Mouse (Mus musculus): ENCODE results near the gene Snai1. TPM values are rescaled to one million over a fixed set of nuclear protein-coding genes. Genes with fewer than 3 reads are reported as not detected.

The Snai1 gene
- polyA plus RNA-seq, 1 experiment from 2014 or later: 5.8 TPM

- ATAC-seq: no peak
- WGBS: 47% methylated on average over 16 of the region's 16 CpGs
- H3K9me3 ChIP-seq: no peaks in the 10 kb centered on the region
- H3K27ac ChIP-seq: 0 out of 2 replicates have a peak overlapping the region, but pooled peaks have one; percentile 6
- H3K4me2 ChIP-seq (replicated peaks): no peak overlapping the region
- H3K36me3 ChIP-seq: no peaks in the 10 kb centered on the region
- peaks cover 42% of the 10 kb centered on the region for H3K4me1 ChIP-seq (replicated peaks)
- H3K27me3 ChIP-seq: peaks cover 33% of the 10 kb centered on the region
- H3K9ac ChIP-seq (replicated peaks): no peak overlapping the region
- H3K4me3 ChIP-seq (replicated peaks): no peak overlapping the region
These were observed 5.4 kb downstream of the Snai1 start for GRCm38 (mm10) chr2:167543121-167544003.

DNA sequence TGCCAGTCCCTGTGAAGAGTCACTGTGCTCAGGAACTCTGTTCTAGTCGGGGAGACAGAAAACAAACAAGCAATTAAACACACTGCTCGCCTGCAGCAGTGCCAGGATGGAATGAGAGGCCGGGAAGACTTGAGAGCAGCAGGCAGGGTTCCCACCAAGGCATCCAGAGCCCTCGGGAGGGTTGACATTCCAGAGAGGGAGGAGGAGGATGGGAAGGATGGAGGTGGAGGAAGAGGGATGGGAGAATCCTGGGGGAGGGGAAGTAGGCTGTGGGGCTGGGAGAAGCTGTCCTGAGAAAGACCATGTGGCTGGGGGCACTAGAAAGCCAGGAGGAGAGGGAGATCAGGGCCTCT lies 6.0 kb downstream of the Snai1 start:
- no peak overlapping the region for H3K27ac ChIP-seq
- H3K4me3 ChIP-seq (replicated peaks): no peak overlapping the region
- H3K4me2 ChIP-seq (replicated peaks): no peak overlapping the region
- H3K9ac ChIP-seq (replicated peaks): no peak overlapping the region
- no peak for ATAC-seq
- no peaks in the 10 kb centered on the region for H3K9me3 ChIP-seq
- H3K4me1 ChIP-seq (replicated peaks): peaks cover 37% of the 10 kb centered on the region
- WGBS: 20% methylated on average over 4 of the region's 4 CpGs
- H3K27me3 ChIP-seq: peaks cover 27% of the 10 kb centered on the region
- H3K36me3 ChIP-seq: no peaks in the 10 kb centered on the region

DNA sequence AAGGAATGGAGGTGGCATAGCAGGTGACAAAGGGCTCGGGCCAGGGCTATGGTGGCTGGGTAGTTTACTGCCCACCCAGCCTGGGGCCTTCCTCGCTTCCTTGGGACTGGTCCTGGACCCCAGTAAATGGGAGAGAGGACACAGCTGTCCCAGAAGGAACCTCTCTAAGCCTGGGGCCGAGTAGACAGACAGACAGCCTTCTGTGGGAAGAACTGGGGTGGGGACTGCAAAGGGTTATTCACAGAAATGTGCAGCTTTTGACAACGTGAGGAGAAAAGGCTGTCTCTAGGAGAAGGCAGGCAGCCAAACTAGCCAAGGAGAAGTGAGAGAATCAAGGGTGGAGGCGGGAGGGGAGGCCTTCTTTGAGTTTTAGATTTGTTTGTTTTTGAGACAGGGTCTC lies 6.5 kb downstream of the Snai1 start:
- WGBS: 75% methylated on average over 5 of the region's 5 CpGs
- H3K9ac ChIP-seq (replicated peaks): no peak overlapping the region
- no peak overlapping the region for H3K27ac ChIP-seq

GRCm38 (mm10) chr2:167546447-167547195 lies 8.6 kb downstream of the Snai1 start:
- no peak for ATAC-seq
- WGBS: 87% methylated on average over 18 of the region's 18 CpGs
- H3K4me1 ChIP-seq (replicated peaks): peaks cover 16% of the 10 kb centered on the region
- H3K36me3 ChIP-seq: no peaks in the 10 kb centered on the region
- H3K4me2 ChIP-seq (replicated peaks): no peak overlapping the region
- no peak overlapping the region for H3K9ac ChIP-seq (replicated peaks)
- no peak overlapping the region for H3K4me3 ChIP-seq (replicated peaks)
- H3K9me3 ChIP-seq: no peaks in the 10 kb centered on the region
- no peak overlapping the region for H3K27ac ChIP-seq
- H3K27me3 ChIP-seq: peaks cover 6% of the 10 kb centered on the region; the same call in 1 of the 2 replicates

More for the DNA sequence above, 6.5 kb downstream of the Snai1 start:
- Histone ChIP-seq H3K4me2 (replicated peaks) (no peak overlapping the region), H3K36me3 (no peaks in the 10 kb centered on the region), H3K4me1 (replicated peaks) (peaks cover 37% of the 10 kb centered on the region), H3K4me3 (replicated peaks) (no peak overlapping the region), H3K9me3 (no peaks in the 10 kb centered on the region), H3K27me3 (peaks cover 22% of the 10 kb centered on the region)
- ATAC-seq: no peak

DNA sequence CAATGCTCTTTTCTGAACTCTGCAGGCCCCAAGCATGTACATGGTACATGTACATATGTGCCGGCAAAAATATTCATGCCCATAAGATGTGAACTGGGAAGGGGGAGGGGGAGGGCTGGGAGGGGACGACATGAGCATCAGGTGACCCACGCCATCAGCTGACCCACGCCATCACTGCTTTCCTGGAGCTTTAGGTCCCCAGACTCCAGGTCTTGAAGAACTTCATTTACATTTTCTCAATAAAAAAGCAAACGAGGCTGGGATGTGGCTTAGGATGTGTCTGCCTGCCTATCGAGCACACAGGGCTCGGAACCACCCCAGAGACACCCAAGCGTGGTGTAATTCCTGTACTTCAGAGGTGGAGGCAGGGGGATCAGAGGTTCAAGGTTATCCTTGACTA lies 9.4 kb downstream of the Snai1 start:
- Histone ChIP-seq H3K9ac (replicated peaks) (no peak overlapping the region), H3K9me3 (no peaks in the 10 kb centered on the region), H3K4me1 (replicated peaks) (0 out of 2 replicates have a peak, but pooled peaks cover 15% of the 10 kb centered on the region), H3K27ac (no peak overlapping the region), H3K4me2 (replicated peaks) (no peak overlapping the region), H3K4me3 (replicated peaks) (no peak overlapping the region), H3K27me3 (no peaks in the 10 kb centered on the region; the same call in 1 of the 2 replicates), H3K36me3 (no peaks in the 10 kb centered on the region)
- ATAC-seq: no peak
- 74% methylated on average over 8 of the region's 8 CpGs for WGBS

- H3K4me3 ChIP-seq (replicated peaks): no peak overlapping the region
- no peak overlapping the region for H3K9ac ChIP-seq (replicated peaks)
- peaks cover 9% of the 10 kb centered on the region; the same call in 1 of the 2 replicates for H3K4me1 ChIP-seq (replicated peaks)
- ATAC-seq: no peak
- H3K36me3 ChIP-seq: no peaks in the 10 kb centered on the region
- no peak overlapping the region for H3K27ac ChIP-seq
- 91% methylated on average over 7 of the region's 7 CpGs for WGBS
- no peaks in the 10 kb centered on the region for H3K27me3 ChIP-seq
- H3K9me3 ChIP-seq: no peaks in the 10 kb centered on the region
- H3K4me2 ChIP-seq (replicated peaks): no peak overlapping the region
These were observed 11.0 kb downstream of the Snai1 start for GRCm38 (mm10) chr2:167548961-167549360.

- Histone ChIP-seq H3K4me2 (replicated peaks) (no peak overlapping the region), H3K27ac (no peak overlapping the region), H3K36me3 (no peaks in the 10 kb centered on the region), H3K4me1 (replicated peaks) (peaks cover 6% of the 10 kb centered on the region; the same call in 1 of the 2 replicates), H3K4me3 (replicated peaks) (no peak overlapping the region), H3K27me3 (no peaks in the 10 kb centered on the region), H3K9me3 (no peaks in the 10 kb centered on the region), H3K9ac (replicated peaks) (no peak overlapping the region)
- ATAC-seq: no peak
- WGBS: 81% methylated on average over 8 of the region's 8 CpGs
These were observed 12.4 kb downstream of the Snai1 start for GRCm38 (mm10) chr2:167550341-167550854.

- H3K4me3 ChIP-seq (replicated peaks): no peak overlapping the region
- no peaks in the 10 kb centered on the region for H3K9me3 ChIP-seq
These were observed 13.4 kb downstream of the Snai1 start for GRCm38 (mm10) chr2:167551342-167551920.

DNA sequence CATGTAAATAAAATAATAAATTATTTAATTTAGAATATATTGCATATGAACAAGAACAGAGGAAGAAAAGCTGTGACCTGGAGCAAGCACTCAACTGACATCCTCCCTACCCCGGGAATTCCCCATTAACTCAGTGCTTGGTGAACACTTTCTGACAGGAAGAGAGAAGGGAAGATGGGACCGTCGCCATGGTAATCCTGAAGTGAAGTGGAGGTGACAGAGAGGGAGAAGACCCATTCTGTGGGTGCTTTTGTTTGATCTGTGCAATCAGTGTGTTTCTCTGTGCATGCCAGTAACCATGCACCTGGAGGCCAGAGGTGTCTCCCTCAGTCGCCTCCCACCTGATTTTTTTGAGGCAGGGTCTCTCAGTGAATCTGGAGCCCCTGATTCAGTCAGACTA lies 14.3 kb downstream of the Snai1 start:
- H3K4me2 ChIP-seq (replicated peaks): no peak overlapping the region
- H3K27ac ChIP-seq: no peak overlapping the region
- H3K27me3 ChIP-seq: no peaks in the 10 kb centered on the region
- H3K9me3 ChIP-seq: no peaks in the 10 kb centered on the region
- H3K9ac ChIP-seq (replicated peaks): no peak overlapping the region
- H3K36me3 ChIP-seq: no peaks in the 10 kb centered on the region
- H3K4me1 ChIP-seq (replicated peaks): peaks cover 6% of the 10 kb centered on the region; the same call in 1 of the 2 replicates
- 88% methylated on average over 4 of the region's 4 CpGs for WGBS
- no peak overlapping the region for H3K4me3 ChIP-seq (replicated peaks)
- ATAC-seq: no peak

More at GRCm38 (mm10) chr2:167551342-167551920, 13.4 kb downstream of the Snai1 start:
- H3K27me3 ChIP-seq: no peaks in the 10 kb centered on the region
- peaks cover 6% of the 10 kb centered on the region; the same call in 1 of the 2 replicates for H3K4me1 ChIP-seq (replicated peaks)
- H3K27ac ChIP-seq: no peak overlapping the region
- 75% methylated on average over 8 of the region's 8 CpGs for WGBS
- no peak for ATAC-seq
- H3K36me3 ChIP-seq: no peaks in the 10 kb centered on the region
- H3K9ac ChIP-seq (replicated peaks): no peak overlapping the region
- no peak overlapping the region for H3K4me2 ChIP-seq (replicated peaks)

GRCm38 (mm10) chr2:167552927-167553402 lies 15.0 kb downstream of the Snai1 start:
- Histone ChIP-seq H3K27ac (no peak overlapping the region), H3K4me3 (replicated peaks) (no peak overlapping the region), H3K36me3 (no peaks in the 10 kb centered on the region), H3K27me3 (0 out of 2 replicates have a peak, but pooled peaks cover 1% of the 10 kb centered on the region), H3K9me3 (no peaks in the 10 kb centered on the region), H3K4me2 (replicated peaks) (no peak overlapping the region), H3K9ac (replicated peaks) (no peak overlapping the region), H3K4me1 (replicated peaks) (peaks cover 6% of the 10 kb centered on the region; the same call in 1 of the 2 replicates)
- ATAC-seq: no peak
- WGBS: 15% methylated on average over 11 of the region's 11 CpGs

DNA sequence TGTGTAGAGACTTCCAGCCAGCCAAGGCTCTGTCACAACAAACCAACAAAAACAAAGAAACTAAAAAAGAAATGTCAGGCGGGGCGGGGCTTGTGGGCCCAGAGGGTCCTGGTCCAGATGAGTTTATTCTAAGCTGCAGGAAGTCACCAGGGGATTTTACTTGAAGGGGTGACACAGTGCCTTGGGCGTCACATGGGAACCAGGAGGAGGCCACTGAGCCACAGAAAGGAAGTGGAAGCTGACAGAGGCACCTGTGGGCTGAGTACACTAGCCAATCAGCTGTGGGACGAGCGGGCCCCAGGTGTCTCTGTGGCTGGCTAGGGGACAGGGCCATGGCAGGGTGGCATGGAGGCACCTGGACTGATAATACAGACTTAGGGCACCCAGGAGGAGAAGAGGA lies 17.8 kb downstream of the Snai1 start:
- Histone ChIP-seq H3K9ac (replicated peaks) (no peak overlapping the region), H3K9me3 (no peaks in the 10 kb centered on the region), H3K4me1 (replicated peaks) (peaks cover 18% of the 10 kb centered on the region), H3K27me3 (peaks cover 24% of the 10 kb centered on the region), H3K4me3 (replicated peaks) (no peak overlapping the region), H3K36me3 (no peaks in the 10 kb centered on the region), H3K4me2 (replicated peaks) (no peak overlapping the region), H3K27ac (no peak overlapping the region)
- ATAC-seq: no peak
- 88% methylated on average over 5 of the region's 5 CpGs for WGBS
